Comparison of ENCODE assay signal across 22 mouse cellular contexts in the genomic region with DNA sequence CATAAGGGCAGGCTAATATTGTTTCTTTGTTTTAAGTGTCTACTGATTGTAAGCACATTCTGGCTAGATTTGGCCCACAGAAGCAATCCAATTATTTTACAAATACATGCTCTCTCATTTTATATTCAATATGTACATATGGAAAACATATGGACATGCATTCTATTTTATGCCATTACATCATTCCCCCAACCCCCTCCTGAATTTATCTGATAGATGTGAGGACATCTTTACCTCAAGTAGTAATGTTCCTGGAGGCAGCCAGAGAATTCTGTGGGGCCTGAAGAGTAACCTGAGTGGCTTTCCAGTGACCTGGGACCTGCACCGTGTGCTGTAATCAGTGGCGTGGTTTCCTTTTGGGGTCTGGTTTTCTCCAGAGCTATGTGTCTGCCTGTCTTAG.
"Had no signal": no experiment of that assay in that cellular context is flagged by ENCODE, and none has a peak within 500 bp of the region (broad histone marks: within the 10 kb centered on the region; RNA-seq: fewer than 3 reads in every experiment).

No protein-coding gene starts in this region.

- H3K4me1 ChIP-seq: liver, embryonic 12.5 days; liver, embryonic 15.5 days; megakaryocyte, embryonic 14.5 days had no signal

- H3K4me3 ChIP-seq: limb, embryonic 12.5 days; liver, embryonic 12.5 days; liver, embryonic 15.5 days; lung, embryonic 15.5 days; megakaryocyte, embryonic 14.5 days; midbrain, embryonic 10.5 days had no signal

- H3K27ac ChIP-seq: kidney, postnatal 0 days; limb, embryonic 12.5 days; liver, embryonic 12.5 days; liver, embryonic 15.5 days; lung, embryonic 15.5 days; midbrain, embryonic 10.5 days; stomach, postnatal 0 days had no signal

- DNase-seq: kidney, adult 11 months; kidney, adult 9 months; kidney, postnatal 25 days; liver; lung, adult 18-20 months; lung, postnatal 10 days; lung, postnatal 36 days; midbrain, embryonic 14.5 days; right cerebral cortex, adult 18-20 months; right cerebral cortex, postnatal 14 days; right cerebral cortex, postnatal 4 days; thymus, adult 2 months; thymus, postnatal 14 days; thymus, postnatal 4 days had no signal

- H3K36me3 ChIP-seq: liver, embryonic 12.5 days; liver, embryonic 15.5 days; lung, embryonic 15.5 days had no signal

- H3K9me3 ChIP-seq: limb, embryonic 12.5 days; liver, embryonic 12.5 days; liver, embryonic 15.5 days; lung, embryonic 15.5 days; megakaryocyte, embryonic 14.5 days; midbrain, embryonic 10.5 days had no signal

- H3K27me3 ChIP-seq: limb, embryonic 12.5 days; liver, embryonic 12.5 days; liver, embryonic 15.5 days; lung, embryonic 15.5 days had no signal

- H3K9ac ChIP-seq: limb, embryonic 12.5 days; liver, embryonic 12.5 days; liver, embryonic 15.5 days; lung, embryonic 15.5 days had no signal

- ATAC-seq: liver, embryonic 12.5 days had no signal

- H3K4me2 ChIP-seq: limb, embryonic 12.5 days; liver, embryonic 12.5 days; liver, embryonic 15.5 days; lung, embryonic 15.5 days had no signal
